Mouse (Mus musculus) erythroblast, embryonic 14.5 days (primary cell): ENCODE data around the gene Erich3.

Source experiments
- GATA1 ChIP-seq: IDR thresholded peaks from 2 replicates; pipeline ENCODE4 v1.6.1; 2012; ENCODE audit warnings: low read length, inconsistent platforms, mixed read lengths
- TAL1 ChIP-seq: IDR thresholded peaks from 3 replicates; pipeline ENCODE4 v1.6.1; 2012; ENCODE audit warnings: low read length, inconsistent platforms, mixed read lengths

DNA sequence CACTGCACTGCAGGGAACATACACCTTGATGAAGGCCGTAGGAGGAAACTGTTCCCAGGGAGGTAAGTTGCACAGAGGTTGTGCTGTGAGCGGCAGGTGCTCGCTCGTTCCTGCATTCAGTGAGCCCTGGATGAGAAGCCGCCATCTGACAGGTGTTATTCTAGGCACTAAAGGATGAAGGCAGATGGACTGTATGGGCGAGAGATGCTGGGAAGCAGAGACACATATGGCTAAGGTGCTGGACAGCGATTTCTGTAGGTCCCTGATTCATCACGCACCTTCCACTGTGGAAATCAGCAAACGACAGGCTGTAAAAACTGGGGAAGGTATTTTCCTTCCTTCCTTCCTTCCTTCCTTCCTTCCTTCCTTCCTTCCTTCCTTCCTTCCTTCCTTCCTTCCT lies 148.2 kb downstream of the Erich3 start:
- TF ChIP-seq GATA1 (no peak), TAL1 (no peak)
